Mouse (Mus musculus): ENCODE measurements at regions not wholly inside any gene's neighbourhood (a gene's known extent, or its start where the extent isn't known, plus 50 kb on each side); places are given as distances from the start of the nearest gene placed in this dataset.

- WGBS = 43% methylated on average over 3 of the region's 3 CpGs
- Histone ChIP-seq H3K27ac (ENCODE audit: low read length) (peak overlapping the region; percentile 84), H3K4me2 (ENCODE audit: low read depth, low read length) (no peak overlapping the region), H3K9me3 (ENCODE audit: control insufficient read depth, low read length) (no peaks in the 10 kb centered on the region), H3K9ac (ENCODE audit: low read length) (no peak overlapping the region), H3K4me1 (replicated peaks; ENCODE audit: control insufficient read depth, insufficient read depth, low read length) (peaks cover 31% of the 10 kb centered on the region), H3K27me3 (ENCODE audit: control insufficient read depth, insufficient read depth, low read depth, low read length) (no peaks in the 10 kb centered on the region), H3K4me3 (ENCODE audit: low read length) (no peak overlapping the region), H3K36me3 (ENCODE audit: control insufficient read depth, insufficient read depth, low read length) (no peaks in the 10 kb centered on the region)
- ATAC-seq (ENCODE audit: low read depth) = no peak
Measured at GRCm38 (mm10) chr1:72944221-72944620, 69.5 kb upstream of the Igfbp5 start.

- H3K4me3 ChIP-seq (ENCODE audit: low read length) = no peak overlapping the region
- no peaks in the 10 kb centered on the region for H3K36me3 ChIP-seq (ENCODE audit: control insufficient read depth, insufficient read depth, low read length)
- no peak overlapping the region for H3K9ac ChIP-seq (ENCODE audit: low read length)
- no peak overlapping the region for H3K4me2 ChIP-seq (ENCODE audit: low read depth, low read length)
- H3K9me3 ChIP-seq (ENCODE audit: control insufficient read depth, low read length) = no peaks in the 10 kb centered on the region
- H3K4me1 ChIP-seq (replicated peaks; ENCODE audit: control insufficient read depth, insufficient read depth, low read length) = peaks cover 31% of the 10 kb centered on the region
- H3K27me3 ChIP-seq (ENCODE audit: control insufficient read depth, insufficient read depth, low read depth, low read length) = no peaks in the 10 kb centered on the region
- H3K27ac ChIP-seq (ENCODE audit: low read length) = no peak overlapping the region
- no peak for ATAC-seq (ENCODE audit: low read depth)
- WGBS = 64% methylated on average over 1 of the region's 1 CpGs
Measured at GRCm38 (mm10) chr1:72943082-72943481, 68.4 kb upstream of the Igfbp5 start.

GRCm38 (mm10) chr1:72942351-72942750, 67.7 kb upstream of the Igfbp5 start:
- H3K9me3 ChIP-seq (ENCODE audit: control insufficient read depth, low read length) = no peaks in the 10 kb centered on the region
- no peaks in the 10 kb centered on the region for H3K27me3 ChIP-seq (ENCODE audit: control insufficient read depth, insufficient read depth, low read depth, low read length)
- no peaks in the 10 kb centered on the region for H3K36me3 ChIP-seq (ENCODE audit: control insufficient read depth, insufficient read depth, low read length)
- peak overlapping the region; percentile 80 for H3K27ac ChIP-seq (ENCODE audit: low read length)
- H3K4me2 ChIP-seq (ENCODE audit: low read depth, low read length) = no peak overlapping the region
- H3K4me1 ChIP-seq (replicated peaks; ENCODE audit: control insufficient read depth, insufficient read depth, low read length) = peaks cover 31% of the 10 kb centered on the region
- no peak overlapping the region for H3K4me3 ChIP-seq (ENCODE audit: low read length)
- 51% methylated on average over 9 of the region's 9 CpGs for WGBS
- no peak overlapping the region for H3K9ac ChIP-seq (ENCODE audit: low read length)
- no peak for ATAC-seq (ENCODE audit: low read depth)

GRCm38 (mm10) chr1:72939948-72940347, 65.3 kb upstream of the Igfbp5 start:
- no peak overlapping the region for H3K4me3 ChIP-seq (ENCODE audit: low read length)
- H3K27ac ChIP-seq (ENCODE audit: low read length) = no peak overlapping the region
- peaks cover 13% of the 10 kb centered on the region for H3K4me1 ChIP-seq (replicated peaks; ENCODE audit: control insufficient read depth, insufficient read depth, low read length)
- ATAC-seq (ENCODE audit: low read depth) = no peak
- H3K9me3 ChIP-seq (ENCODE audit: control insufficient read depth, low read length) = no peaks in the 10 kb centered on the region
- no peak overlapping the region for H3K4me2 ChIP-seq (ENCODE audit: low read depth, low read length)
- no peak overlapping the region for H3K9ac ChIP-seq (ENCODE audit: low read length)
- no peaks in the 10 kb centered on the region for H3K27me3 ChIP-seq (ENCODE audit: control insufficient read depth, insufficient read depth, low read depth, low read length)
- H3K36me3 ChIP-seq (ENCODE audit: control insufficient read depth, insufficient read depth, low read length) = no peaks in the 10 kb centered on the region
- 83% methylated on average over 1 of the region's 1 CpGs for WGBS

- Histone ChIP-seq H3K4me1 (replicated peaks; ENCODE audit: control insufficient read depth, insufficient read depth, low read length) (no peaks in the 10 kb centered on the region), H3K4me3 (ENCODE audit: low read length) (no peak overlapping the region), H3K9ac (ENCODE audit: low read length) (no peak overlapping the region), H3K36me3 (ENCODE audit: control insufficient read depth, insufficient read depth, low read length) (no peaks in the 10 kb centered on the region), H3K27ac (ENCODE audit: low read length) (no peak overlapping the region), H3K4me2 (ENCODE audit: low read depth, low read length) (no peak overlapping the region), H3K9me3 (ENCODE audit: control insufficient read depth, low read length) (no peaks in the 10 kb centered on the region), H3K27me3 (ENCODE audit: control insufficient read depth, insufficient read depth, low read depth, low read length) (no peaks in the 10 kb centered on the region)
- WGBS = 68% methylated on average over 5 of the region's 5 CpGs
- ATAC-seq (ENCODE audit: low read depth) = no peak
Measured at GRCm38 (mm10) chr1:72936681-72937465, 62.2 kb upstream of the Igfbp5 start.

- WGBS = 40% methylated on average over 5 of the region's 5 CpGs
- H3K4me2 ChIP-seq (ENCODE audit: low read depth, low read length) = no peak overlapping the region
- no peak for ATAC-seq (ENCODE audit: low read depth)
- H3K4me1 ChIP-seq (replicated peaks; ENCODE audit: control insufficient read depth, insufficient read depth, low read length) = no peaks in the 10 kb centered on the region
- no peaks in the 10 kb centered on the region for H3K9me3 ChIP-seq (ENCODE audit: control insufficient read depth, low read length)
- no peaks in the 10 kb centered on the region for H3K27me3 ChIP-seq (ENCODE audit: control insufficient read depth, insufficient read depth, low read depth, low read length)
- H3K9ac ChIP-seq (ENCODE audit: low read length) = no peak overlapping the region
- H3K27ac ChIP-seq (ENCODE audit: low read length) = no peak overlapping the region
- no peak overlapping the region for H3K4me3 ChIP-seq (ENCODE audit: low read length)
- no peaks in the 10 kb centered on the region for H3K36me3 ChIP-seq (ENCODE audit: control insufficient read depth, insufficient read depth, low read length)
Measured at GRCm38 (mm10) chr1:72936231-72936630, 61.5 kb upstream of the Igfbp5 start.

GRCm38 (mm10) chr1:72935084-72935483, 60.4 kb upstream of the Igfbp5 start:
- no peaks in the 10 kb centered on the region for H3K27me3 ChIP-seq (ENCODE audit: control insufficient read depth, insufficient read depth, low read depth, low read length)
- no peak for ATAC-seq (ENCODE audit: low read depth)
- no peak overlapping the region for H3K27ac ChIP-seq (ENCODE audit: low read length)
- no peaks in the 10 kb centered on the region for H3K9me3 ChIP-seq (ENCODE audit: control insufficient read depth, low read length)
- H3K4me2 ChIP-seq (ENCODE audit: low read depth, low read length) = no peak overlapping the region
- H3K4me3 ChIP-seq (ENCODE audit: low read length) = no peak overlapping the region
- H3K36me3 ChIP-seq (ENCODE audit: control insufficient read depth, insufficient read depth, low read length) = no peaks in the 10 kb centered on the region
- 55% methylated on average over 4 of the region's 4 CpGs for WGBS
- no peaks in the 10 kb centered on the region for H3K4me1 ChIP-seq (replicated peaks; ENCODE audit: control insufficient read depth, insufficient read depth, low read length)
- no peak overlapping the region for H3K9ac ChIP-seq (ENCODE audit: low read length)

- peak overlapping the region; percentile 89 for H3K27ac ChIP-seq (ENCODE audit: low read length)
- no peaks in the 10 kb centered on the region for H3K9me3 ChIP-seq (ENCODE audit: control insufficient read depth, low read length)
- no peak overlapping the region for H3K4me2 ChIP-seq (ENCODE audit: low read depth, low read length)
- ATAC-seq (ENCODE audit: low read depth) = peak; percentile 92
- no peak overlapping the region for H3K9ac ChIP-seq (ENCODE audit: low read length)
- H3K4me3 ChIP-seq (ENCODE audit: low read length) = no peak overlapping the region
- H3K27me3 ChIP-seq (ENCODE audit: control insufficient read depth, insufficient read depth, low read depth, low read length) = no peaks in the 10 kb centered on the region
- WGBS = 43% methylated on average over 4 of the region's 4 CpGs
- H3K36me3 ChIP-seq (ENCODE audit: control insufficient read depth, insufficient read depth, low read length) = no peaks in the 10 kb centered on the region
- no peaks in the 10 kb centered on the region; the same call in 1 of the 2 replicates for H3K4me1 ChIP-seq (replicated peaks; ENCODE audit: control insufficient read depth, insufficient read depth, low read length)
Measured at GRCm38 (mm10) chr1:72929774-72930173, 55.1 kb upstream of the Igfbp5 start.

Data from lung, embryonic 16.5 days (tissue).